Mouse (Mus musculus) limb, embryonic 13.5 days (tissue): Measurements from ENCODE around the gene Myo3b. TPM values are rescaled to one million over a fixed set of nuclear protein-coding genes. Genes with fewer than 3 reads are reported as not detected.
A peak's percentile ranks its signal among the peaks of the same experiment; 100 is the strongest.

Experiments used
- ATAC-seq: fragments of 200-750 bp; cut with Nextera tagmentation; 2 replicates; pipeline ENCODE4 v1.8.0; 2017; ENCODE audit warnings: low read depth, moderate number of reproducible peaks, moderate TSS enrichment; ENCODE audit not compliant: low FRiP score
- H3K27ac ChIP-seq: fragments of 300-500 bp; sonication (generic); 2 replicates; pipeline ENCODE4 v1.5.1; 2015; ENCODE audit warnings: inconsistent platforms, mild to moderate bottlenecking, moderate library complexity
- H3K27me3 ChIP-seq: fragments of 300-500 bp; sonication (generic); 2 replicates; pipeline ENCODE4 v1.6.1; 2015; ENCODE audit warnings: mild to moderate bottlenecking, inconsistent platforms
- H3K36me3 ChIP-seq: fragments of 300-500 bp; sonication (generic); 2 replicates; pipeline ENCODE4 v1.6.1; 2015; ENCODE audit warnings: inconsistent platforms, mild to moderate bottlenecking, moderate library complexity
- H3K4me1 ChIP-seq: fragments of 300-500 bp; sonication (generic); 2 replicates; pipeline ENCODE4 v1.6.1; 2015; ENCODE audit warnings: inconsistent platforms
- H3K4me2 ChIP-seq: fragments of 300-500 bp; sonication (generic); replicated peaks from 2 replicates; pipeline ENCODE4 v1.6.1; 2015; ENCODE audit warnings: inconsistent platforms, mild to moderate bottlenecking, moderate library complexity
- H3K4me3 ChIP-seq: fragments of 300-500 bp; sonication (generic); 2 replicates; pipeline ENCODE4 v1.5.1; 2015; ENCODE audit warnings: moderate library complexity, mild to moderate bottlenecking, inconsistent platforms
- H3K9ac ChIP-seq: fragments of 300-500 bp; sonication (generic); 2 replicates; pipeline ENCODE4 v1.6.1; 2015; ENCODE audit warnings: mild to moderate bottlenecking, inconsistent platforms
- H3K9me3 ChIP-seq: fragments of 300-500 bp; sonication (generic); 2 replicates; pipeline ENCODE4 v1.6.1; 2016; ENCODE audit warnings: inconsistent platforms
- WGBS: fragments of 180-500 bp; shearing (Covaris S2); methylation state at CpG from one replicate; pipeline ENCODE4 v1.1.7; 2015; 5-methylcytosine and 5-hydroxymethylcytosine counted together
- polyA plus RNA-seq: library from polyadenylated mRNA; unstranded; fragments of >200 nt; fragmentation: Nextera tagmentation; extraction: Ambion mirVana; gene quantifications from 2 replicates; pipeline ENCODE4 v1.2.1, GENCODE M21; 2015

The Myo3b gene
- polyA plus RNA-seq, 1 experiment from 2014 or later, result not detected

- Histone ChIP-seq H3K27me3 (no peaks in the 10 kb centered on the region), H3K9me3 (no peaks in the 10 kb centered on the region), H3K9ac (no peak overlapping the region), H3K4me3 (no peak overlapping the region), H3K36me3 (no peaks in the 10 kb centered on the region), H3K4me1 (no peaks in the 10 kb centered on the region), H3K4me2 (no peak overlapping the region), H3K27ac (no peak overlapping the region)
- WGBS, result 75% methylated on average over 6 of the region's 6 CpGs
- ATAC-seq, result no peak
Observed at GRCm38 (mm10) chr2:70176823-70177708, 138.1 kb downstream of the Myo3b start.

- no peak for ATAC-seq
- H3K4me1 ChIP-seq, result no peaks in the 10 kb centered on the region
- H3K36me3 ChIP-seq, result no peaks in the 10 kb centered on the region
- H3K27ac ChIP-seq, result no peak overlapping the region
- H3K9ac ChIP-seq, result no peak overlapping the region
- H3K27me3 ChIP-seq, result no peaks in the 10 kb centered on the region
- no peak overlapping the region for H3K4me2 ChIP-seq
- H3K4me3 ChIP-seq, result no peak overlapping the region
- H3K9me3 ChIP-seq, result no peaks in the 10 kb centered on the region
- WGBS, result 76% methylated on average over 5 of the region's 5 CpGs
Observed at GRCm38 (mm10) chr2:70177709-70178030, 138.7 kb downstream of the Myo3b start.

DNA sequence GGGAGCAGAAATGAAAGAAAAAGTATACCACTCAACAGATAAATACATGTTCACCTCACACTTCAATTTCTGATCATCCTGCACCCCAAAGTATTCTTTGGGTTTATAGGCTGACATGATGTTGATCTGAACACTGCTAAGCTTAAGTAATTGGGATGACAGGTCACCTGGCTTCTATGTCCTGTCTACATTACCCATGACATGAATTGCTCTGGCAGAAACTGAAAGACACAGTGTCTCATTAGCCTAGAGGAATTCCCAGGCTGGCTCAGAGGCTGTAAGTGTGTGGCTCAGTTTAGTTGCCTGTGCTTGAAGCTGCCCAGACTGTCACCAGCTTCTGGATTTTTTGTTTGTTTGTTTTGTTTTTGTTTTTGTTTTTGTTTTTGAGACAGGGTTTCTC, 139.3 kb downstream of the Myo3b start:
- Histone ChIP-seq H3K9me3 (no peaks in the 10 kb centered on the region), H3K9ac (no peak overlapping the region), H3K4me2 (no peak overlapping the region), H3K36me3 (no peaks in the 10 kb centered on the region), H3K27ac (no peak overlapping the region), H3K4me3 (no peak overlapping the region), H3K4me1 (no peaks in the 10 kb centered on the region), H3K27me3 (no peaks in the 10 kb centered on the region)
- no peak for ATAC-seq

GRCm38 (mm10) chr2:70182150-70182670, 143.3 kb downstream of the Myo3b start:
- Histone ChIP-seq H3K9ac (no peak overlapping the region), H3K27me3 (no peaks in the 10 kb centered on the region), H3K4me3 (no peak overlapping the region), H3K4me1 (no peaks in the 10 kb centered on the region), H3K9me3 (no peaks in the 10 kb centered on the region), H3K4me2 (no peak overlapping the region), H3K27ac (no peak overlapping the region), H3K36me3 (no peaks in the 10 kb centered on the region)
- whole genome bisulfite sequencing, result 89% methylated on average over 8 of the region's 8 CpGs
- no peak for ATAC-seq

DNA sequence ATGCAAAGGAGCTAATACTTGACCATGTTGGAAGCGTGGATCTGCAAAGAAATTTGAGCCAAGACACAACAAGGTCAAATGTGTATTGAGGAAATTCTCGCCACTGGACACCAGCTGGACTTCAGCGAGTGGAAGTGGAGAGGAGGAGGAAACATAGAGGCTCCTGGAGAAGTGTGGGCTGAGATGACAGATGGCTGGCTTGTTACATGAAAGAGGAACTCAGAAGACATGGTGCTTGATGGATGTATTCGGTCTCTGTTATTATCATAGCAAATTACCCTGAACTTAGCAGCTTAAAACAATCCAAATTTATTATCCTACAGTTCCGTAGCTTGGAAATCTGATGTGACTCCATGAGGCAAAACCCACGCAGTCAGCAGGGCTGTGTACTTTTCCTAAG, 148.1 kb downstream of the Myo3b start:
- Histone ChIP-seq H3K4me1 (no peaks in the 10 kb centered on the region), H3K27me3 (no peaks in the 10 kb centered on the region), H3K9me3 (no peaks in the 10 kb centered on the region), H3K36me3 (no peaks in the 10 kb centered on the region), H3K4me3 (no peak overlapping the region), H3K9ac (no peak overlapping the region), H3K4me2 (no peak overlapping the region), H3K27ac (no peak overlapping the region)
- WGBS, result 77% methylated on average over 6 of the region's 6 CpGs
- no peak for ATAC-seq

DNA sequence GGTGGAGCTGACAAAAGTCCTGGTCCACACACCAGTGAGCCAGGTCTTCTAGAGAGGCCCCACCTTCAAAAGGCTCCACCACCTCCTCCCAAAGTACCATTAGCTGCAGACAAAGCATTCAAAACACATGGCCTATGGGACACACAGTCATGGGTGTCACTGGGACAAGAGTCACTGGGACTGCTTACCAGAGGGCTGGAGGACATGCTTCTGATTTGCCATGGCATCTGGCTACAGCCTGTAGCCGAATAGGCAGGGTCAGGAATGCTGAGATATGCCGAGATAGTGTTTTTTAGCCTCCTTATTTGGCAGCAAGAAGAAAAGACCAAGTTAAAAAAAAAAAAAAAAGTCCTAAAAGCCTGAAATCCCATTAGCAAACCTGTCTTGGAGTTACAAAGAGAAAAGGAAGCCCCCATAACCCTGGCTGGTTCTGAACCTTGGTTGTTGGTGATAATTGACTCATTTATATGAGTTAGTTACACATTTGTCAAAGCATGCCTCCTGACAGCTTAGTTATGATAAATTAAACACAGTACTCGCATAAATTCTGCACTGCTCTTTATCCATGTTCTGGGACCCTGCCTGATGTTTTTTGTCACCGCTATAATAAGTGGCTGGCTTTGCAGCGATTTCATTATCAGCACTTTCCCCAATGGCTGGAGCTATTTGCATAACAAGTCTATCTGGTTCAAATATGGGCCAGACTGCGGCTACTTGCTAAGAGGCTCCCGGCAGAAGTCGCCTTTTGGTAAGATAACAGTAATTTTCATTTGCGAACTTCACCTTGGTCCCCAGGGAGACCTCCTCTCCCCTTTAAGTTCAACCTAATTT, 156.7 kb downstream of the Myo3b start:
- H3K4me3 ChIP-seq, result no peak overlapping the region
- H3K27ac ChIP-seq, result no peak overlapping the region
- no peaks in the 10 kb centered on the region for H3K36me3 ChIP-seq
- no peaks in the 10 kb centered on the region for H3K27me3 ChIP-seq
- WGBS, result 73% methylated on average over 9 of the region's 9 CpGs
- no peaks in the 10 kb centered on the region for H3K9me3 ChIP-seq
- no peak for ATAC-seq
- no peak overlapping the region for H3K4me2 ChIP-seq
- H3K4me1 ChIP-seq, result no peaks in the 10 kb centered on the region
- no peak overlapping the region for H3K9ac ChIP-seq

DNA sequence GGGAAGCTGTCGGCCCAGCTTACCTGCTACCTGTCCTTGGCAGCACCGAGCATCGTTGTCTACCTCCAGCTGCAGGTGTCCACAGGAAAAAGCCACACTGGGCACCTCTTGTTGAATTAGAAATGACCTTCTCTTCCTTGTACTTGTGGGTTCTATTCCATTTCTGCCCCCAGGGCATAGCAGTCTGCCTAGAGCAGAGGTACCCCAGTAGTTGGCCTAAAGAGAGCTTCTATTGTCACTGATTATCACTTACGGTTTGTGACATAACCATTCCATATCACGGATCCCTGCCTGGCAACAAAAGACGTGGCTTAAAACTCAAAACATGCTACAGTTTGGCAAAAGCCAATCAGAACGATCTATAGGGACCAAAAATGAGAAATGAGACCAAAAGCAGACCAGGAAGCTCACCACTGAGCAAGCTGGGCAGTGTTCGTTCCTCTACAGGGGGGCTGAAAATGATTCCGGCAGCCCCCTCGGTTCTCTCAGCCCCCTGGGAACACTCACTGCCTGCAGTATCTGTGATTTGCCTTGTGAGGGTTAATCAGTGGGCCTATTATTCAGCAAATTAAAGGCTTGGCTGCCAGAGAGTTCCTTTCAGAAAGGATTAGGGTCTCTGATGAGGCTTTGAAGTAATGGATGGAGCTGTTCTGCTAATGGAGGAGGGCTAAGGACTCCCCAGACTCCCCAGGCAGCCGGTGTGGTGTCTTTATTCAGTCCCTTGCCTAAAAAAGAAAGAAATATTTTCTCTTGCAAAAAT, 163.1 kb downstream of the Myo3b start:
- WGBS, result 35% methylated on average over 11 of the region's 11 CpGs
- ATAC-seq, result no peak
- no peak overlapping the region for H3K4me3 ChIP-seq
- H3K27me3 ChIP-seq, result peaks cover 3% of the 10 kb centered on the region; the same call in 1 of the 2 replicates
- no peak overlapping the region for H3K27ac ChIP-seq
- H3K9ac ChIP-seq, result no peak overlapping the region
- 0 out of 2 replicates have a peak overlapping the region, but pooled peaks have one; percentile 7 for H3K4me2 ChIP-seq
- no peaks in the 10 kb centered on the region for H3K36me3 ChIP-seq
- no peaks in the 10 kb centered on the region for H3K9me3 ChIP-seq
- peaks cover 13% of the 10 kb centered on the region for H3K4me1 ChIP-seq

GRCm38 (mm10) chr2:70202578-70203167, 163.7 kb downstream of the Myo3b start:
- Histone ChIP-seq H3K27me3 (peaks cover 3% of the 10 kb centered on the region; the same call in 1 of the 2 replicates), H3K9ac (no peak overlapping the region), H3K9me3 (no peaks in the 10 kb centered on the region), H3K36me3 (no peaks in the 10 kb centered on the region), H3K4me2 (no peak overlapping the region), H3K4me3 (no peak overlapping the region), H3K4me1 (peaks cover 13% of the 10 kb centered on the region), H3K27ac (no peak overlapping the region)
- no peak for ATAC-seq
- WGBS, result 17% methylated on average over 8 of the region's 8 CpGs

DNA sequence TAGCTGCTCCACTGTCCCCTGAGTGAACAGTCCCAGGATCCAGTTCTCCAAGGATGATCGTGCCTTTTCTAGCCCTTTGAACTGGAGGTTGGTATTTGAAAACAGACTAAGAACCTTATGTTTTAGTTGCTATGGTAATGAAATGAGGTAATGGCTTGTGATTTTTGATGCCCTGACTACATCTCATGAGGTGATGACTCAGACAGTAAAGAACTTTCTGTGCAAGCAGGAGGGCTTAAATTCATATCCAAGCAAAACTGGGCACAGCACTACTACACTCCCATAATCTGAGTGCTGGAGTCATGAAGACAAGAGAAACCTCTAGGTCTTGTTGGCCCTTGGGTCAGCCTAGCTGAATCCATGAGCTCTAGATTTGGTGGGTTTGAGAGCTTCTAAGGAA, 169.5 kb downstream of the Myo3b start:
- Histone ChIP-seq H3K4me3 (no peak overlapping the region), H3K27ac (no peak overlapping the region), H3K9ac (no peak overlapping the region), H3K4me2 (no peak overlapping the region), H3K36me3 (no peaks in the 10 kb centered on the region), H3K4me1 (no peaks in the 10 kb centered on the region), H3K9me3 (peaks cover 4% of the 10 kb centered on the region; the same call in 1 of the 2 replicates), H3K27me3 (no peaks in the 10 kb centered on the region)
- ATAC-seq, result no peak
- 77% methylated on average over 1 of the region's 1 CpGs for WGBS

- no peak for ATAC-seq
- no peak overlapping the region for H3K27ac ChIP-seq
Observed at GRCm38 (mm10) chr2:70209790-70210189, 170.9 kb downstream of the Myo3b start.

More at GRCm38 (mm10) chr2:70209790-70210189, 170.9 kb downstream of the Myo3b start:
- Histone ChIP-seq H3K4me3 (no peak overlapping the region), H3K4me2 (no peak overlapping the region), H3K36me3 (no peaks in the 10 kb centered on the region), H3K4me1 (no peaks in the 10 kb centered on the region), H3K9me3 (peaks cover 4% of the 10 kb centered on the region; the same call in 1 of the 2 replicates), H3K27me3 (0 out of 2 replicates have a peak, but pooled peaks cover 3% of the 10 kb centered on the region), H3K9ac (no peak overlapping the region)
- 80% methylated on average over 3 of the region's 3 CpGs for WGBS
